ENCODE assay signal across 8 mouse cellular contexts in the genomic region with DNA sequence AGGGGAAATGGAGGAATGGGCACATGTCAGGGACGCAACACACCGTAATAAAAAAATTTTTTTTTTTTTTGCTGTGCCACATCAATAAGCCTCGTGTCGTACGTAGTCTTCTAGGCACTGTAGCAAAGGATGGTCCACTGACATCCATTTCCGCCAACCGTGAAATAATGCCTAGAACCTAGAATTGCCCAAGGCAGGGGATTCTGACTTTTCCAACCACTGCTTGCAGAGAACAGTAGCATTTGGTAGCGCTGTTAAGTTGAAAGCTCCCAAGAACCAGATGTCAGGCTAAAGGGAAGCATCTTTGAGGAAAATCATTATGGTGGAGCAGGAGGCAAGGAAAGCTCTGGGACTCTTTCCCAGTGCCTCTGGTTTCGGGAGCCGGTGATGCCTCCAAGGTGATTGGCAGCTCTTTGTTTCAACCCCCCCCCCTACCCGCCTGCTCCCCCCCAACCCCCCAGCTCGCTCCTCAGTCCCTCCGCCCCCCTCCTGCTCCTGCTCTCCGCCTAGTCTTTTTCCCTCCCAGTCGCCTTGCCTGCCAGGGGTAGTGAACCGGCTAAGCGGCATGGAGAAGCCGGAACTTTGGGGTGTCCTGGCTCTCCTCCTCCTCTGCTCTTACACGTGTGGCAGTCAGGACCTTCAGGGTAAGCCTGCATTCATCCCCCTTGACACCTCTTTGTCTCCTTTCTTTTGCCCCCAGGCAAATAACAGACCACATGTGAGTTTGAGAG. TPM values are rescaled to one million over a fixed set of nuclear protein-coding genes. Genes with fewer than 3 reads are reported as not detected.
A peak's percentile ranks its signal among the peaks of the same experiment; 100 is the strongest.
DNase-seq lines count a peak whose midpoint lies in the region; ATAC-seq lines count a peak whose summit lies in the region.

Thbs3 (plus strand) TSS at position 500 of the 731 bp plus-strand sequence.

- H3K4me1 ChIP-seq in hindbrain, embryonic 10.5 days (replicated peaks): peaks cover 69% of the 10 kb centered on the region
- peaks cover 34% of the 10 kb centered on the region for H3K4me1 ChIP-seq in limb, embryonic 13.5 days
- H3K4me1 ChIP-seq in neural tube, embryonic 15.5 days: peaks cover 48% of the 10 kb centered on the region

- H3K27me3 ChIP-seq in hindbrain, embryonic 10.5 days (ENCODE audit: insufficient read depth, poor library complexity, severe bottlenecking): no peaks in the 10 kb centered on the region
- H3K27me3 ChIP-seq in limb, embryonic 13.5 days: no peaks in the 10 kb centered on the region
- H3K27me3 ChIP-seq in neural tube, embryonic 15.5 days (replicated peaks): no peaks in the 10 kb centered on the region

- peak within 1 kb of the TSS; percentile 86 for H3K9ac ChIP-seq in limb, embryonic 13.5 days
- H3K9ac ChIP-seq in neural tube, embryonic 15.5 days (replicated peaks): peak within 1 kb of the TSS; percentile 68

- peak within 1 kb of the TSS; percentile 68 for H3K4me3 ChIP-seq in hindbrain, embryonic 10.5 days
- peak within 1 kb of the TSS; percentile 84 for H3K4me3 ChIP-seq in limb, embryonic 13.5 days
- H3K4me3 ChIP-seq in neural tube, embryonic 15.5 days (replicated peaks): peak within 1 kb of the TSS; percentile 79

- peak within 1 kb of the TSS; percentile 83 for H3K4me2 ChIP-seq in limb, embryonic 13.5 days (replicated peaks)
- peak within 1 kb of the TSS; percentile 85 for H3K4me2 ChIP-seq in neural tube, embryonic 15.5 days

- H3K27ac ChIP-seq in hindbrain, embryonic 10.5 days: peak within 1 kb of the TSS; percentile 98
- H3K27ac ChIP-seq in limb, embryonic 13.5 days: peak within 1 kb of the TSS; percentile 98
- H3K27ac ChIP-seq in neural tube, embryonic 15.5 days (replicated peaks): peak within 1 kb of the TSS; percentile 99

- no peak for ATAC-seq in limb, embryonic 13.5 days (ENCODE audit: low FRiP score, low read depth)
- ATAC-seq in neural tube, embryonic 15.5 days (ENCODE audit: low FRiP score): no peak

- H3K36me3 ChIP-seq in hindbrain, embryonic 10.5 days: peaks cover 39% of the 10 kb centered on the region
- peaks cover 41% of the 10 kb centered on the region for H3K36me3 ChIP-seq in limb, embryonic 13.5 days
- peaks cover 12% of the 10 kb centered on the region for H3K36me3 ChIP-seq in neural tube, embryonic 15.5 days

- DNase-seq in adrenal gland, adult 2 months: no peak
- no peak for DNase-seq in adrenal gland, adult 8-10 months
- DNase-seq in urinary bladder, adult 2 months (ENCODE audit: low spot score): peak; percentile 22
- no peak for DNase-seq in urinary bladder, postnatal 14 days (ENCODE audit: low spot score)
- peak; percentile 81 for DNase-seq in hindbrain, embryonic 10.5 days (ENCODE audit: low spot score)
- no peak for DNase-seq in c-Kit-positive CD71-positive TER-119-positive erythroid progenitor cells, embryonic 14.5 days (ENCODE audit: low spot score)

- H3K9me3 ChIP-seq in hindbrain, embryonic 10.5 days: no peaks in the 10 kb centered on the region
- H3K9me3 ChIP-seq in limb, embryonic 13.5 days: no peaks in the 10 kb centered on the region
- no peaks in the 10 kb centered on the region for H3K9me3 ChIP-seq in neural tube, embryonic 15.5 days (replicated peaks)

- under 1% methylated on average over 19 of the region's 19 CpGs for WGBS in hindbrain, embryonic 10.5 days
- under 1% methylated on average over 19 of the region's 19 CpGs for WGBS in limb, embryonic 13.5 days
- under 1% methylated on average over 19 of the region's 19 CpGs for WGBS in neural tube, embryonic 15.5 days

RNA-seq across cellular contexts. Expression of gene Thbs3, which starts in this region (rescaled TPM):
- 10 to 100 TPM in 1 of 2 experiments, 1 to 10 TPM in 1; 8.9 to 10.1 TPM for total RNA-seq in adrenal gland, adult 2 months (2021)
- polyA plus RNA-seq in adrenal gland, adult 2 months (2012; rRNA removed): 10.1 and 10.2 TPM in 2 replicates
- 1 to 10 TPM; 4.1 to 8.6 (median 7.8) TPM for total RNA-seq in adrenal gland, adult 8-10 months (2022)
- 59.3 and 69.8 TPM in 2 replicates for polyA plus RNA-seq in urinary bladder, adult 2 months (2012; rRNA removed)
- polyA plus RNA-seq in hindbrain, embryonic 10.5 days (2016; fragmentation: Nextera tagmentation; extraction: Ambion mirVana): 65.5 and 74.7 TPM in 2 replicates
- polyA plus RNA-seq in limb, embryonic 13.5 days (2015; fragmentation: Nextera tagmentation; extraction: Ambion mirVana): 63.7 and 69.8 TPM in 2 replicates
- 38.6 and 48.2 TPM in 2 replicates for polyA plus RNA-seq in neural tube, embryonic 15.5 days (2015; fragmentation: Nextera tagmentation; extraction: Ambion mirVana)

Comparison
In these comparisons a context has a peak if more than half of its experiments do, and no peak if none do; other contexts are left out.
1. DNase-seq: peak in urinary bladder, adult 2 months (single experiment) and hindbrain, embryonic 10.5 days (single experiment); none in adrenal gland, adult 2 months (single experiment), adrenal gland, adult 8-10 months (single experiment), urinary bladder, postnatal 14 days (single experiment) and c-Kit-positive CD71-positive TER-119-positive erythroid progenitor cells, embryonic 14.5 days (single experiment).
2. Peak in every context shown above with its lines, with median percentiles within 50 percentile points of each other: H3K27ac ChIP-seq and H3K4me3 ChIP-seq.